9 mouse cellular contexts compared by ENCODE assay signal in genomic region chr3:131335117-131335547, GRCm38 (mm10). TPM values are rescaled to one million over a fixed set of nuclear protein-coding genes. Genes with fewer than 3 reads are reported as not detected.
DNase-seq lines count a peak whose midpoint lies in the region; ATAC-seq and TF ChIP-seq lines count a peak whose summit lies in the region.
"Had no signal": no experiment of that assay in that cellular context is flagged by ENCODE, and none has a peak within 500 bp of the region (broad histone marks: within the 10 kb centered on the region; RNA-seq: fewer than 3 reads in every experiment).

No protein-coding gene starts in this region.

- H3K4me1 ChIP-seq in heart, embryonic 14.5 days (ENCODE audit: control insufficient read depth in 2 of 2, insufficient read depth in 2 of 2, low read length in 2 of 2) = peaks cover 16% of the 10 kb centered on the region in 2 experiments
- H3K4me1 ChIP-seq in thymus, adult 2 months (replicated peaks; ENCODE audit: control insufficient read depth, insufficient read depth, low read length) = peaks cover 23% of the 10 kb centered on the region
- peaks cover 8% of the 10 kb centered on the region; the same call in 1 of the 2 replicates for H3K4me1 ChIP-seq in limb, embryonic 14.5 days (ENCODE audit: control insufficient read depth, insufficient read depth, low read length)

- peak overlapping the region; percentile 70 for H3K4me2 ChIP-seq in heart, embryonic 14.5 days (ENCODE audit: low read length)
- H3K4me2 ChIP-seq in limb, embryonic 14.5 days (replicated peaks; ENCODE audit: low read depth, low read length, severe bottlenecking) = peak overlapping the region; percentile 33

- 0 out of 2 replicates have a peak, but pooled peaks have one; percentile 9 for ATAC-seq in heart, embryonic 14.5 days (ENCODE audit: insufficient number of reproducible peaks, insufficient read depth, low FRiP score, low read depth)
- ATAC-seq in limb, embryonic 14.5 days (ENCODE audit: low FRiP score, low read depth) = no peak

- H3K36me3 ChIP-seq in heart, embryonic 14.5 days (ENCODE audit: control insufficient read depth, insufficient read depth, low read length) = no peaks in the 10 kb centered on the region
- H3K36me3 ChIP-seq in thymus, adult 2 months (ENCODE audit: control insufficient read depth, insufficient read depth, low read length) = no peaks in the 10 kb centered on the region
- no peaks in the 10 kb centered on the region for H3K36me3 ChIP-seq in limb, embryonic 14.5 days (ENCODE audit: control insufficient read depth, insufficient read depth, low read length)
- H3K36me3 ChIP-seq: forebrain, embryonic 10.5 days had no signal

- WGBS in heart, embryonic 14.5 days = 51% methylated on average over 8 of the region's 8 CpGs
- WGBS in thymus, adult 2 months = 14% methylated on average over 8 of the region's 8 CpGs
- WGBS in limb, embryonic 14.5 days = 36% methylated on average over 8 of the region's 8 CpGs

- H3K27me3 ChIP-seq in heart, embryonic 14.5 days (ENCODE audit: control insufficient read depth, insufficient read depth, low read length) = no peaks in the 10 kb centered on the region
- H3K27me3 ChIP-seq in thymus, adult 2 months (ENCODE audit: control insufficient read depth, insufficient read depth, low read length) = no peaks in the 10 kb centered on the region
- no peaks in the 10 kb centered on the region for H3K27me3 ChIP-seq in limb, embryonic 14.5 days (ENCODE audit: control insufficient read depth, insufficient read depth, low read length)

- no peaks in the 10 kb centered on the region for H3K9me3 ChIP-seq in heart, embryonic 14.5 days (ENCODE audit: control insufficient read depth, low read length)
- H3K9me3 ChIP-seq in limb, embryonic 14.5 days (ENCODE audit: control insufficient read depth, low read length) = no peaks in the 10 kb centered on the region
- H3K9me3 ChIP-seq: forebrain, embryonic 10.5 days had no signal

- H3K4me3 ChIP-seq in heart, embryonic 14.5 days (ENCODE audit: control insufficient read depth in 1 of 2, insufficient read depth in 1 of 2, low read depth in 1 of 2, low read length in 2 of 2) = peak overlapping the region in 1 of 2 experiments; percentile 17; a peak in 2 of 4 replicates
- no peak overlapping the region for H3K4me3 ChIP-seq in thymus, adult 2 months (ENCODE audit: control insufficient read depth, insufficient read depth, low read length)
- no peak overlapping the region for H3K4me3 ChIP-seq in limb, embryonic 14.5 days (replicated peaks; ENCODE audit: low read length)
- H3K4me3 ChIP-seq: forebrain, embryonic 10.5 days had no signal

- DNase-seq in heart, adult 18-20 months = no peak
- peak; percentile 22 for DNase-seq in thymus, adult 2 months
- DNase-seq in thymus, adult 18-20 months = no peak
- no peak for DNase-seq in limb, embryonic 14.5 days (ENCODE audit: low spot score)
- DNase-seq in layer of hippocampus, postnatal 14 days (ENCODE audit: low spot score in 2 of 2) = no peak
- no peak for DNase-seq in urinary bladder, adult 2 months (ENCODE audit: low spot score)
- no peak for DNase-seq in yolk sac, embryonic 10.5 days (ENCODE audit: low spot score)

- H3K27ac ChIP-seq in heart, embryonic 14.5 days (replicated peaks in 1 of 2; ENCODE audit: control insufficient read depth in 1 of 2, insufficient read depth in 1 of 2, low read depth in 2 of 2, low read length in 2 of 2) = peak overlapping the region; percentile 53 to 75; a peak in 3 of 4 replicates
- no peak overlapping the region for H3K27ac ChIP-seq in thymus, adult 2 months (ENCODE audit: control insufficient read depth, insufficient read depth, low read length)
- H3K27ac ChIP-seq in limb, embryonic 14.5 days (replicated peaks; ENCODE audit: low read depth, low read length) = no peak overlapping the region
- H3K27ac ChIP-seq: forebrain, embryonic 10.5 days had no signal

- TF ChIP-seq CTCF in thymus, adult 2 months (IDR thresholded peaks at IDR 0.05; ENCODE audit: borderline replicate concordance, control insufficient read depth, extremely low read depth, insufficient read depth, low read length, poor library complexity) = no peak

- peak overlapping the region; percentile 54 for H3K9ac ChIP-seq in heart, embryonic 14.5 days (ENCODE audit: low read length)
- H3K9ac ChIP-seq in limb, embryonic 14.5 days (ENCODE audit: low read depth, low read length, severe bottlenecking) = no peak overlapping the region

- no peak for TF ChIP-seq POLR2A in thymus, adult 2 months (IDR thresholded peaks at IDR 0.05; ENCODE audit: control insufficient read depth, extremely low read depth, insufficient read depth, low read length, poor library complexity)
- TF ChIP-seq POLR2A in limb, embryonic 14.5 days (IDR thresholded peaks at IDR 0.05; ENCODE audit: borderline replicate concordance, extremely low read depth, insufficient read depth, insufficient read length) = no peak

RNA-seq across cellular contexts. Expression of gene Cyp2u1, which starts 32.1 kb away (rescaled TPM):
- 13.2 and 13.3 TPM in 2 replicates for polyA plus RNA-seq in heart, embryonic 14.5 days (2014; fragmentation: Nextera tagmentation; extraction: Ambion mirVana)
- 10 to 100 TPM; 31.5 to 32.9 TPM for total RNA-seq in heart, adult 18-20 months (2021)
- polyA plus RNA-seq in thymus, adult 2 months (2012; rRNA removed) = 1.2 and 2.0 TPM in 2 replicates
- polyA plus RNA-seq in limb, embryonic 14.5 days (2012; rRNA removed) = 1.2 and 1.4 TPM in 2 replicates
- 1.7 and 1.8 TPM in 2 replicates for polyA plus RNA-seq in limb, embryonic 14.5 days (2014; fragmentation: Nextera tagmentation; extraction: Ambion mirVana)
- total RNA-seq in layer of hippocampus, postnatal 14 days (2021) = 10 to 100 TPM; 15.1 to 15.3 TPM
- 2.5 and 2.8 TPM in 2 replicates for polyA plus RNA-seq in urinary bladder, adult 2 months (2012; rRNA removed)

Comparison
In these comparisons a context has a peak if more than half of its experiments do, and no peak if none do; other contexts are left out.
1. H3K27ac ChIP-seq: peak in heart, embryonic 14.5 days (2 of 2); none in thymus, adult 2 months (single experiment) and limb, embryonic 14.5 days (single experiment).